Comparison of ENCODE assay signal across 8 mouse cellular contexts in genomic region chr8:79712676-79713075, GRCm38 (mm10). TPM values are rescaled to one million over a fixed set of nuclear protein-coding genes. Genes with fewer than 3 reads are reported as not detected.
A peak's percentile ranks its signal among the peaks of the same experiment; 100 is the strongest.
DNase-seq lines count a peak whose midpoint lies in the region; ATAC-seq and TF ChIP-seq lines count a peak whose summit lies in the region.

No protein-coding gene starts in this region.

- no peaks in the 10 kb centered on the region for H3K27me3 ChIP-seq in kidney, postnatal 0 days (ENCODE audit: insufficient read depth, low read length)
- no peaks in the 10 kb centered on the region for H3K27me3 ChIP-seq in embryonic facial prominence, embryonic 12.5 days
- H3K27me3 ChIP-seq in intestine, embryonic 14.5 days (replicated peaks; ENCODE audit: control insufficient read depth, insufficient read depth, low read length): no peaks in the 10 kb centered on the region
- no peaks in the 10 kb centered on the region for H3K27me3 ChIP-seq in midbrain, embryonic 15.5 days (replicated peaks)

- peaks cover 11% of the 10 kb centered on the region; the same call in 1 of the 2 replicates for H3K36me3 ChIP-seq in kidney, postnatal 0 days (ENCODE audit: insufficient read depth, low read length)
- H3K36me3 ChIP-seq in embryonic facial prominence, embryonic 12.5 days: peaks cover 16% of the 10 kb centered on the region; the same call in 1 of the 2 replicates
- H3K36me3 ChIP-seq in intestine, embryonic 14.5 days (ENCODE audit: control insufficient read depth, insufficient read depth, low read length): peaks cover 29% of the 10 kb centered on the region
- H3K36me3 ChIP-seq in midbrain, embryonic 15.5 days (replicated peaks): no peaks in the 10 kb centered on the region

- TF ChIP-seq CTCF in kidney, postnatal 0 days (IDR thresholded peaks at IDR 0.05; ENCODE audit: low read depth): no peak

- no peak for ATAC-seq in kidney, postnatal 0 days (replicated peaks; ENCODE audit: low FRiP score, low read depth)
- no peak for ATAC-seq in embryonic facial prominence, embryonic 12.5 days (ENCODE audit: insufficient number of reproducible peaks, insufficient read depth, low FRiP score, low TSS enrichment)
- ATAC-seq in intestine, embryonic 14.5 days (replicated peaks; ENCODE audit: low FRiP score, low TSS enrichment, low read depth): no peak
- no peak for ATAC-seq in midbrain, embryonic 15.5 days (replicated peaks)

- peak overlapping the region; percentile 79 for H3K4me2 ChIP-seq in kidney, postnatal 0 days (ENCODE audit: low read length)
- H3K4me2 ChIP-seq in embryonic facial prominence, embryonic 12.5 days (replicated peaks): peak overlapping the region; percentile 40
- H3K4me2 ChIP-seq in intestine, embryonic 14.5 days (ENCODE audit: low read length): peak overlapping the region; percentile 81
- H3K4me2 ChIP-seq in midbrain, embryonic 15.5 days: peak overlapping the region; percentile 60

- no peaks in the 10 kb centered on the region for H3K4me1 ChIP-seq in kidney, postnatal 0 days (replicated peaks; ENCODE audit: insufficient read depth, low read length)
- peaks cover 5% of the 10 kb centered on the region; the same call in 1 of the 2 replicates for H3K4me1 ChIP-seq in embryonic facial prominence, embryonic 12.5 days
- H3K4me1 ChIP-seq in intestine, embryonic 14.5 days (replicated peaks; ENCODE audit: control insufficient read depth, insufficient read depth, low read length): 0 out of 2 replicates have a peak, but pooled peaks cover 5% of the 10 kb centered on the region
- peaks cover 16% of the 10 kb centered on the region for H3K4me1 ChIP-seq in midbrain, embryonic 15.5 days

- H3K4me3 ChIP-seq in kidney, postnatal 0 days (replicated peaks; ENCODE audit: low read depth, low read length): 0 out of 2 replicates have a peak overlapping the region, but pooled peaks have one; percentile 94
- H3K4me3 ChIP-seq in embryonic facial prominence, embryonic 12.5 days: no peak overlapping the region
- peak overlapping the region; percentile 87; the same call in 1 of the 2 replicates for H3K4me3 ChIP-seq in intestine, embryonic 14.5 days (ENCODE audit: low read depth, low read length)
- H3K4me3 ChIP-seq in midbrain, embryonic 15.5 days: peak overlapping the region; percentile 13; the same call in 1 of the 2 replicates

- H3K9me3 ChIP-seq in kidney, postnatal 0 days (replicated peaks; ENCODE audit: low read length): no peaks in the 10 kb centered on the region
- no peaks in the 10 kb centered on the region for H3K9me3 ChIP-seq in embryonic facial prominence, embryonic 12.5 days
- no peaks in the 10 kb centered on the region for H3K9me3 ChIP-seq in intestine, embryonic 14.5 days (ENCODE audit: control insufficient read depth, low read length)
- no peaks in the 10 kb centered on the region for H3K9me3 ChIP-seq in midbrain, embryonic 15.5 days

- H3K27ac ChIP-seq in kidney, postnatal 0 days: no peak overlapping the region
- no peak overlapping the region for H3K27ac ChIP-seq in embryonic facial prominence, embryonic 12.5 days
- no peak overlapping the region for H3K27ac ChIP-seq in intestine, embryonic 14.5 days (ENCODE audit: low read depth)
- no peak overlapping the region for H3K27ac ChIP-seq in midbrain, embryonic 15.5 days

- WGBS in kidney, postnatal 0 days: 48% methylated on average over 5 of the region's 6 CpGs
- WGBS in embryonic facial prominence, embryonic 12.5 days: 42% methylated on average over 6 of the region's 6 CpGs
- 40% methylated on average over 6 of the region's 6 CpGs for WGBS in intestine, embryonic 14.5 days
- WGBS in midbrain, embryonic 15.5 days: 55% methylated on average over 6 of the region's 6 CpGs

- DNase-seq in kidney, postnatal 0 days (ENCODE audit: low spot score): no peak
- no peak for DNase-seq in kidney, postnatal 4 days
- DNase-seq in intestine, embryonic 14.5 days (ENCODE audit: low spot score): no peak
- DNase-seq in thymus, postnatal 25 days: no peak
- no peak for DNase-seq in c-Kit-positive CD71-positive TER-119-positive erythroid progenitor cells, embryonic 14.5 days (ENCODE audit: low spot score)
- DNase-seq in urinary bladder, adult 2 months (ENCODE audit: low spot score): no peak

- no peak overlapping the region for H3K9ac ChIP-seq in kidney, postnatal 0 days (ENCODE audit: low read depth, low read length)
- no peak overlapping the region for H3K9ac ChIP-seq in embryonic facial prominence, embryonic 12.5 days
- H3K9ac ChIP-seq in intestine, embryonic 14.5 days (ENCODE audit: low read length): no peak overlapping the region
- H3K9ac ChIP-seq in midbrain, embryonic 15.5 days: no peak overlapping the region

RNA-seq across cellular contexts. Expression of gene Anapc10, which starts 1.1 kb away (rescaled TPM):
- polyA plus RNA-seq in kidney, postnatal 0 days (2015; fragmentation: Nextera tagmentation; extraction: Ambion mirVana): 47.4 and 49.5 TPM in 2 replicates
- polyA plus RNA-seq in embryonic facial prominence, embryonic 12.5 days (2016; fragmentation: Nextera tagmentation; extraction: Ambion mirVana): 38.5 and 43.6 TPM in 2 replicates
- polyA plus RNA-seq in intestine, embryonic 14.5 days (2014; fragmentation: Nextera tagmentation; extraction: Ambion mirVana): 29.8 and 34.8 TPM in 2 replicates
- 29.2 and 32.1 TPM in 2 replicates for polyA plus RNA-seq in midbrain, embryonic 15.5 days (2015; fragmentation: Nextera tagmentation; extraction: Ambion mirVana)
- 9.2 and 10.3 TPM in 2 replicates for polyA plus RNA-seq in urinary bladder, adult 2 months (2012; rRNA removed)

RNA-seq across cellular contexts. Expression of gene Abce1, which starts 1.1 kb away (rescaled TPM):
- polyA plus RNA-seq in kidney, postnatal 0 days (2015; fragmentation: Nextera tagmentation; extraction: Ambion mirVana): 62.7 and 69.8 TPM in 2 replicates
- 104 and 120 TPM in 2 replicates for polyA plus RNA-seq in embryonic facial prominence, embryonic 12.5 days (2016; fragmentation: Nextera tagmentation; extraction: Ambion mirVana)
- polyA plus RNA-seq in intestine, embryonic 14.5 days (2014; fragmentation: Nextera tagmentation; extraction: Ambion mirVana): 108 and 117 TPM in 2 replicates
- polyA plus RNA-seq in midbrain, embryonic 15.5 days (2015; fragmentation: Nextera tagmentation; extraction: Ambion mirVana): 71.4 and 77.9 TPM in 2 replicates
- 41.3 and 41.5 TPM in 2 replicates for polyA plus RNA-seq in urinary bladder, adult 2 months (2012; rRNA removed)
